In genomic region chr2:137310511-137310910, GRCm38 (mm10) we compare ENCODE assay signal across 17 mouse cellular contexts.
DNase-seq lines count a peak whose midpoint lies in the region.
"Had no signal": no experiment of that assay in that cellular context is flagged by ENCODE, and none has a peak within 500 bp of the region (broad histone marks: within the 10 kb centered on the region; RNA-seq: fewer than 3 reads in every experiment).

No protein-coding gene starts in this region.

- DNase-seq in cerebellum, postnatal 14 days = peak; percentile 24 to 25
- DNase-seq in cerebellum, adult 9-10 months = no peak
- peak; percentile 25 for DNase-seq in left cerebral cortex, postnatal 4 days
- DNase-seq in left cerebral cortex, adult 11 months (ENCODE audit: low spot score) = no peak
- DNase-seq in lung, postnatal 14 days = peak; percentile 34
- no peak for DNase-seq in lung, postnatal 25 days (ENCODE audit: low spot score)
- DNase-seq in lung, postnatal 36 days = peak; percentile 5
- DNase-seq in embryo, embryonic 9.5 days (ENCODE audit: extremely low spot score) = no peak
- DNase-seq: adrenal gland, postnatal 10 days; adrenal gland, postnatal 36 days; B cell, adult 2 months; cerebellum, adult 11 months; cerebellum, adult 8-10 months; forebrain, postnatal 0 days; gastrocnemius, adult 2 months; gastrocnemius, postnatal 14 days; heart, adult 11 months had no signal

- intact Hi-C loops in left cerebral cortex, postnatal 4 days (cut with DNase I) = no loop called here

Comparison
In these comparisons a context has a peak if more than half of its experiments do, and no peak if none do; other contexts are left out.
1. DNase-seq: peak in cerebellum, postnatal 14 days (2 of 2), left cerebral cortex, postnatal 4 days (single experiment), lung, postnatal 14 days (single experiment) and lung, postnatal 36 days (single experiment); none in cerebellum, adult 9-10 months (single experiment), left cerebral cortex, adult 11 months (single experiment), lung, postnatal 25 days (single experiment) and embryo, embryonic 9.5 days (single experiment).